Mouse (Mus musculus) right cerebral cortex, postnatal 14 days (tissue): ENCODE results near the gene Otogl.
"Not testable (repeated sequence)": the region's sequence is repeated elsewhere in the genome, so short reads cannot be mapped to it uniquely, and the experiment has no call there.

Experiments
- DNase-seq: peaks from one replicate; pipeline ENCODE4 v3.0.0; 2022

The Otogl gene

DNA sequence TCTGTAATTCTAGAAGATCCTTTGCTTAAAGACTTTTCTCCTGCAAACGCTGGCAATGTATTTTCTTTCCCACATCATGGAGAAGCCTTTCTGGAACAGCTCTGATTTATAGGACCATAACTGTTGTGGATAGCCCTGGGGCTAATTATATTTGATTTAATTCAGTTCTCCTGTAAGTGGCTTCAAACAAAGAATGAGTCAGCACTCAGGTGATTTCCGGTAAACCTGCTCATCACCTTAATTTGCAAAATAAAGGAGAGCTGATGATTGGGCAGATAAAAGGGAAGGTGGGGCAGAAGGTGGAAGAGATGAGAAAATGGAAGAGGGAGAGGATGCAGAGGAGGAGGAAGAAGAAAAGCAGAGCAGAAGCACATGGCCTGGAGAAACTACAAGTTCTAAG is 107.6 kb downstream of the Otogl start:
- DNase-seq, result not testable (repeated sequence)

DNA sequence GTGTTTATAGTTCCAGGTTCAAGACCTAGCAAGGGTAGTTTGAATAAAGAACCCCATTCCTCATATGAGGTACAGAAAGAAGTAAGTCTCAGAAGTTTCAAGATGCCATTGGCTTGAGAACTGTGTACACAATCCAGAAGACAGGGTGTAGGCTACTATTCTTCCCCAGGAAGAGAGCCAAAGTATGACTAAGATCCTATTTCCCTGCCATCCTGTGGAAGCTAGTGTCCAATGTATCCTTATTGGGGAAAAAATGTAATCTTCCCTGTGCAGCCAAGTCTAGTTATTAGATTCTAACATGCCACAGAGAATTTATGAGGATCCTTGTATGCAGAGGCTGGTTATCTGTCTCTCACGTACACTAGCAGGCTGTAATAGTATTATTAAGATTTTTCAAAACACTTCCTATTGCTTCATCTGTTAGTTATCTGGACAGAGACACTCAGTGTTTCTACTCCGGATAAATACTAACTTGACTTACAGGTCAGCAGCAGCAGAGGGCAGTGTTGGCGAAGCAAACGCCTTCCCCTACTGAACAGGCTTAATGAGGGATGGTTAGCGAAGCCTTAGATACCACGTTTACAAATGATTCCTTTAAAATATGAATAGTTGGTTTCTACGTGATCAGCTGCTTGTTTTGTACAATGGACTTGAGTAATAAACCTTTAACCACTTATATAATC is 112.1 kb downstream of the Otogl start:
- DNase-seq, result peak; percentile 55

DNA sequence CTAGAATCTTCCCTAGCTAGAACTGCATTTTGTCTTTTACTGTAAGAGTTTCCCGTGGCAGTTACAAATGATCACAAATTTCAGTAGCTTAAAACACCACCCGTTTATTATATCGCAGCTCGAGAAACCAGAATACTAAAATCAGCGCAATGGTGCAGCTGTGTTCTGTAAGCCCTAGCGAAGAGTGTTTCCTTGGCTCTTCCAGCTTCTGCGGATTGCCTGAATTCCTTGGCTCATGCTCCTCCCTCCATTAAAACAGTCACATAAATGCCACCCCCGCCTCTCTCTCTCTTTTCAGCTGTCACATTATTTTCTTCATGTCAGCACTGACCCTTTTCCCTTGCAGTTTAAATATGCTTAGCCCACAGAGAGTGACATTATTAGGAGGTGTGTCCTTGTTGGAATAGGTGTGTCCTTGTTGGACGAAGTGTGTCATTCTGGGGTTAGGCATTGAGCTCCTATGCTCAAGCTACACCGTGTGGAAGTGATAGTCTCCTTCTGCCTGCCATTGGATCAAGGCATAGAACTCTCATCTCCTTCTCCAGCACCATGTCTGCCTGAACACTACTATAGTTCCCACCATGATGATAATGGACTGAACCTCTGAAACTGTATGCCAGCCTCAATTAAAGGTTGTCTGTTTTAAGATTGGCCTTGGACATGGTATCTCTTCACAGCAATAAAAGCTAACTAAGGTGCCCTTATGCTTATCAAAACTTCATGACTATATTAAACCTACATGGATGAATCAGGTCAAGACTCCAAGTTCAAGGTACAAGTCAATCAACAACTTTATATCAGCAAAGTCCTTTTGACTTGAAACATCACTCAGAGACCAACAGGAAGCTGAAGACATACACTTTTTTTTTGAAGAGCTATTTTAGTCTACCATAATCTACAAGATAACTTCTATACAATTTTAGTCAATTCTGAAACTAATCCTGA is 116.8 kb downstream of the Otogl start:
- no peak for DNase-seq

DNA sequence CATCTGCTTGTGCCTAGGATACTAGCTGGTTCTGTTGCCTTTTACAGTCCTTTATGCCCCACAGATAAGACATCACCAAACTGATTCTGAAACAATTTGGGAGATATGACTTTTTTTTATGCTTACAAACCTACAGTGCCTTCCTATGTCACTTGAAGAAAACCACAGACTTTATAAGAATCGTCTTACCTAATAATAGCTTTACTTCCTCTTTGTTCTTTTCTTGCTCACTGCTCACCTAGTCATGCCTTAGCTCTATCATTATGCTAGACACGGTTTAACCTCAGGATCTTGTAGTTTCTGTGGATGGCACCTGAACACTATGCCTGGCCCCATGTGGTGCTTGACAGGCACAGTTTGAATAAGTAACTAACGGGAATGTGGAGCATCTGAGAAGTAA is 119.4 kb downstream of the Otogl start:
- DNase-seq, result no peak

DNA sequence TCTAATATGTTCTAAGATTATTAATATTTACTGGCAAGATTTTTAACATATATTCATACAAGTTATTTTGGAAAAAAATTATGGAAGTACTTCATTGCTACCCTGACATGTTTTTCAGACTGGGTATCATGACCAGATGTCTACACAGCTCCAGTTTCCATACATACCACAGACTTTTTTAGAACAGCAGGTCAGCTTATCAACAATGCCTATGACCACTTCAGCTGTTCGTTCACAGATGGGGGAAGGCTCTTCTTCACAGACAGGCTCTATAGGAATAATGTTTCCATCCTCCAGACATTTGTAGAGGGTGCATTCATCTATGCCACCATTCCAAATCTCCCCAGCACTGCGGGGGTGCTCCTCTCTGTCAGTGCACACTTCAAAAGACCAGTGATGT is 132.4 kb downstream of the Otogl start:
- no peak for DNase-seq

DNA sequence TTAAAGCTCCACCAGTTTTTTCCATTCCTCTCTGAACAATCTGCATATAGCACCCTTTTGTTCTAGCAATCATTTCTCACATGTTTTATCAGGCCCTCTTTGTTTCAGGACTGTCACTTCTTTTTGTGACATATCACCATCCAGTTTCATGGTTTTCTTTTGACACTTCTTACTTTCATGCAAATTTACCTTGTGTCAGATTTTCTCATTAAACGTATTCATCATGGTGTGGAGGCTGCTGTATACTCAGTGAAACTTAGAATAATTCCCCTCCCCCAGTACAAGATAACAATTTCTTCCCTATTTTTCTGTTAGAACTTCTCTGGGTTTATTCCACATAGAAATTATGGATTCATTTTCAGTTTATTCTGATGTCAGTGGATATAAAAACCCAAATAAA is 152.3 kb downstream of the Otogl start:
- DNase-seq, result no peak

DNA sequence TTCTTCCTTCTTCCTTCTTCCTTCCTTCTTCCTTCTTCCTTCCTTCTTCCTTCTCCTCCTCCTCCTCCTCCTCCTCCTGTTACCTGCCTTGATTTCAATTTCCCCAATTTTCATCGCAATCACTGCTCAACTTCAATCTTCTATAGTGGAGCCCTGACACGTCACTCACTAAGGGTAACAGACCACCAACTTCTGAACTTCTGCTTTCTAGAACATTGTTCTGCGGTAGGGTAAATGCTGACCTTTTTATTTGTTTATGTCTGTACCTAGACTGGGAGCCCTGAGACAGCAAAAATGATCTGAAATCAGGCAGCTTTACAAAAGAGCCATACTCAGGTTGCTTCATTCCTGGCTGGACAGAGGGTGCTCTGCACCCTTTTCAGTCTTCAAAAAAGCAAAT is 158.5 kb downstream of the Otogl start:
- no peak for DNase-seq

DNA sequence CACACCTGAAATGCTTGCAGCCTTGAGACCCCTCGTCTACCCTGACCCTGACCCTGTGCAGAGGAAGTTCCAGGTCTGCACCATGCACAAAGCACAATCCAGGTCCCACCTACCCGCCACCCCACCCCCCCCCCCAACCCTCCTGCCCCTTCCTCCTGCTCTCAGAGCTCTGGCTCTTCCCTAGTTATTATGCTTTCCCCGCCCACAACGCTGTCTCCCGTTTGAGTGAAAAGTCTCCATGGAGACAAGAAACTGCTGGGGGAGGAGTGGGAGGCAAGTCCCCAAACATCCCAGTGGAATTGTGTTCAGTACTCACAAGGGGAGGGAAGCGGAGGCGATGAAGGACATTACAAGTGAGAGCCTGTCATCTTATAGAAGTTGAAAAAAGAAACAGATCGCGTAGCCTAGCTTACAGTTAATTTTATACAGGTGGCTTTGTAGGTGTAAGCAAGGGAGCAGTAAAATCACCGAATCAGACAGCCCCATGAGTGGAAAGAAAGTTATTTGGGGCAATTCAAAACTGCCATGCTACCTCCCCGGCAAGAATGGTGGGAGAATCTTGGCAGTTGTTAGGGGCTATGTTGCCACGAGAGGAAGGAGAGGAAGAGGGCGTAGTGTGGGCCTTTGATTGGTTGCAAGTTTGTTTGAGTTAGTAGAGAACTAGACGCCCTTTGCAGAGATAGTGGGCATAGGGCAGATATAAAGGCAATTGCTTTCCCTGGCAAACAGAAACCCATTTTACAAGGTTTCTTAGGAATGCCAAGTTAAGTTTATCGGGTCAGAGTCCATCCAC is 159.4 kb downstream of the Otogl start:
- DNase-seq, result peak; percentile 41

DNA sequence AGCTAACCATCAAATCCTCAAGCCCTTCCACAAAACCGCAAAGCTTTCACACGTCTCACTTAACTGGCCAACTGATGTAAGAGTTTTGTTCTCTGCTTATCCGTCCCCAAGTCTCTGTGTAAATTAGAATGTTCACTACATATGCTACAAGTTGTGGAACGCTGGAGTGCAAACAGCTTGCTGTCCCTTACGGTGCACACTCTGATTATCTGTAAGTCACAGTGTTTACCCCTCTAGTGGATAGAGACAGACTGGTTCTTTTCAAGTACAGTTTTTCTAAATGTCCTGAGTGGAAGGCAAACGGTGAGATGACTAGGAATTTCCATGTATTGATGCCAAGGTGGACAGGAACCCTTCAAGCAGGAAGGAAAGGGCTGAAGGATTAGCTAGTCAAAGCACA is 160.0 kb downstream of the Otogl start:
- DNase-seq, result no peak

DNA sequence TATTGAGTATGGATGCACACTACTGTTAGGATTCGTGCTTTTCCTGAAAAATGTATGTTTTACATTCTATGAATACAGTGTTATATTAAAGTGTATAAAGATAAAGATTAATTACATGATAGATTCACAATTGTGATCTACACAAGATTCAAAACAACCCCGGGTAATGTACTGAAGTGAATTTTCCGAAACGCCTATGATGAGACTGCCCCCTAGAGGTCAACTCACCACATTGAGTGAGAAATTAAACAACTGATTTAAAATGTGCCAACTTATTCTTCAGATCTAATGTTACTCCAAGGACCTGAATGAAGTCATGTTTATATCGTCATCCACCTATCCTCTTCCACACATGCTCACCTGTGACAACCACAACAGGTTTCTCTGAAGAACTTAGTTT is 164.4 kb downstream of the Otogl start:
- peak; percentile 10 for DNase-seq

DNA sequence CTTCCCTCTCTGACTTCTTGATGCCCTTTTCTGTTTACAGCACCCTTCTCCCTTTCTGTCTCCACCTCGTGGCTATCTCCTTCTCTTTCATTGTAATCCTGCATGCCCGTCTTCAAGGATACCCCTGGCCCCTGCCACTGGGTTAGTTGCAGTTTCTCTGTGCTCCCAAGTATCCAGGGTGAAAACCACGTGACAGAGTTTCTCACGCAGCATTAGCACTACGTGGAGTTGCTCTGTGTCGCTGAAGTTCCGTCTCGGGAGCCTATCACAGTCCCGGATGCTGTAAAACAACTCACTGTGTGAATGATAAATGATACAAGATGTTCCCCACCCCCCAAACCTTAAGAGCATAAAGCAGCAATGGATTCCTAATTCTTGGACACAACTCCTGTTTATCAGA is 165.2 kb downstream of the Otogl start:
- no peak for DNase-seq

DNA sequence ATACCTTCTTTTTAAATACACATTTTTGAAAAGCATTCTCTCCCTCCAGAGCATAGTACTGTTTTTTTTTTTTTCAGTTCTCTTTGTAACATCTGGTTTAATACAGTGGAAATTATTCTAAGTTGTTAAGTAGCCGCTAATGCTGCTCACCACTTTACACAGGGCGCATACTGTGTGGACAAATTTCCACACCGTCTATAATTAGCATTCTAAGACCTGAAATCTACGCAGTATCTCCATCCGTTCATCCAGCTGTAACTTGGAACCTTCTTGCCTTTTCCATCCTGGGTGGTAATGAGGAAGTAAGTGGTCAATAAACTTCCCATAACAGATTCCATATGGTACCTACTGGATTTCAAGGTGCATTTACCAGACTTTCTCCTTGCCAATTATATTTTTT is 172.1 kb downstream of the Otogl start:
- DNase-seq, result no peak

DNA sequence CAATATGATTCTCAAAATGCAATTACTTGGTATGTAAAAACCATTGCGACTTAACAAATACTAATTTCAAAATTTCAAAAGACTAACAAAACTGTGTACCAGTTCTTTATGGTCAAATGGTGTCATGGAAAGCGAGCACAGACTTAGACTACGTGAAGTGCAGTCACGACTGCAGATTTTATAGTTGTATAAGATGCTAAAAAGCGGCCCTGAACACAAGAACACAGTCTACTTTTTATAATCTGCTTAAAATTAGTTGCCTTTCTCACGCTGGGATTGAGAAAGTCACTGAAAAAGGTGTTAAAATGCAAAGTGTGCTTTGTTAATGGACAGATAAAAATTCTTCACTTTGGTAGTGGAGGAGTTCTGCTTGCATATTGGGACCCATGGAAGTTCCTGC is 174.2 kb downstream of the Otogl start:
- no peak for DNase-seq

DNA sequence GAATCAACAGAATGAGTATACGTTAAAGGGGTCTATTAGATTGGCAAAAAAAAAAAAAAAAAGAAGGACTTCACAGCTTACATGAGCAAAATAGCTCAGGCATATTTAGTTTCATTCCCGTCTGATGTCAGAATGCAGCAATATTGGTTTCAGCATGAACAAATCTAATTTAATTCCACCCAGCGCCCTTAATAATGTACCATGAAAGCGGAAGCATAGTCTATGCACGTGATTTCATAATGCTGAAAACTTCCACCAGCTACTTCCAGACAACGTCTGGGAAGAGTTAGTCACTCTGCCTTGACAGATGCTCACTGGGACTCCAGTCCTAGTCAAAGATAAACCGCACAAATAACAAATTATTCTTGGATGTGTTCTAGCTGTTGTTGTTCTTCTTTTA is 176.5 kb downstream of the Otogl start:
- no peak for DNase-seq

DNA sequence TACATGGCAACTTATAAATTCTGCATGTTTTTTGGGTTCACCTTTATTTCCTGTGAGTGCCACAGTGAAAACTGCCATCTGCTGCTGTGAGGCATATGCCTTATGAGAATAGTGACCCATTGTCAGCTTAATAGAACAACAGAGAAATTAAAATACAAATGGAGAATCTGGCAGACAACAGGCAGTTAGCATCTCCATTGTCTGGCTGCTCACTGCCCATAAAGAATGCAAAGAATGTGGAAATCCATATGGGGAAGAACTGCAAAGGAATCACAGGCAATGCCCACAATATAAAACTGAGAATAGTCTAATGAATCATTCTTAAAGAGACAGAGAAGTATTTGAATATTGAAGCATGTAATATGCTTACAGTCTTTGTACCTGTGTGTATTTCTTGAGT is 177.6 kb downstream of the Otogl start:
- DNase-seq, result no peak

DNA sequence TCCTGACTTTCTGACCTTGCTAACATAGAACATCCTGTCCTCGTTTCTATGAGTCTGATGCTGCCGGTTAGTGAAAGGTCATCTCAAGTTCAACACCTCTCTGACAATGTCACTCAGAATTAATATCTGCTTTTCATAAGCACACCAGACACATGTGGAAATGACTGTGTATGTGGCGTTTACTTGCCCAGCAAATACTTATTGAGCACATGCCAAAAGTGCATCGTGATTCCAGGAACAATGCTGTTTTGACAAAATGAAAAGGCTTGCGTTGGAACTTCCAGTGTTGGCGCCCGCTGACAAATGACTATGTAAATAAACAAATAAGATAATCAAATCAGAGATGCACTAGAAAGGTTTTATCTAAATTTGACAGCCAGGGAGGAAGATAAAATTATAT is 186.3 kb downstream of the Otogl start:
- DNase-seq, result no peak

DNA sequence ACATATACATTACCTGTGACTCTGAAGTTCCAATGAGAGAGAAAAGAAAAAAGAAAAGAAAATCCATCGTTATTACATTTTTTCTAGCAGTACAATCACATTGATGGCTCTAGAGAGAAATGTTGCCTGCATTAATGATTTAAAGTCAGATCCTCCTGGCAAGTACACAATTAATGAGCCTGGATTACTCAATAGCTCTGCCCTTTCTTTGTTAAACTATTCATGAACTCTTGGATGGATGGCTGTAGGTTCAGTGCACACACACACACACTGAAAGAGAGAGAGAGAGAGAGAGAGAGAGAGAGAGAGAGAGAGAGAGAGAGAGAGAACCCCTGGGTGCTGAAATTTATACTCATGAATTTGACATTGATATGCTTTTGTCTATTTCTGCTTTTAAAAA is 192.1 kb downstream of the Otogl start, which contains the start of gene Ptprq:
Gene Ptprq (minus strand): TSS at position 246 of the 400 bp plus-strand sequence.
- DNase-seq, result no peak
